Mouse (Mus musculus): ENCODE measurements around the gene Kifc1. TPM values are rescaled to one million over a fixed set of nuclear protein-coding genes. Genes with fewer than 3 reads are reported as not detected.
"Not testable (repeated sequence)": the region's sequence is repeated elsewhere in the genome, so short reads cannot be mapped to it uniquely, and the experiment has no call there.

Kifc1 gene
- polyA plus RNA-seq, 1 experiment from 2014 or later = 4.6 TPM

DNA sequence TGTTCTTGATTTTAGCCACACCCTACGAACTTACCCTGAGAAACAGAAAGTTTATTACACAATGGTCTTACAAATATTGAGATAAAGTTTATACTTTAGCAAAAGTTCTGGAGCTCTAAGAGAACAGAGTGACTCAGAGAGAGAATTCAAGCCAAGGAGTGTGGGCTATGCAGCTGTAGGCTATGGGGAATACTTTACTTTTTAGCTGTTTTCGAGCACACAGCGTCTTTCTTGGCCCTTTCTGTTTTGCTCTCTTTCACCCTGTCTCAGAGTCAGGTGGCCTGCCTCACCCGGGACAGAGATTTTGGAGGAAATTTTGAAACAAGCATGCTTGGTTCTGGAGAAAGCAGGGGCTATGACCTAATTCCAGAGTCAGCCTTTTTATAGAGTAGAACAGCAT, 7.7 kb upstream of the Kifc1 start:
- not testable (repeated sequence) for H3K4me2 ChIP-seq (ENCODE audit: low read length); H3K9me3 ChIP-seq (ENCODE audit: control insufficient read depth, low read length); H3K4me1 ChIP-seq (replicated peaks; ENCODE audit: control insufficient read depth, insufficient read depth, low read length); H3K36me3 ChIP-seq (ENCODE audit: control insufficient read depth, insufficient read depth); H3K27me3 ChIP-seq (replicated peaks; ENCODE audit: control insufficient read depth, insufficient read depth, low read length); ATAC-seq; H3K4me3 ChIP-seq (replicated peaks; ENCODE audit: low read length); H3K9ac ChIP-seq (replicated peaks; ENCODE audit: low read depth, low read length); H3K27ac ChIP-seq (ENCODE audit: low read length)
- WGBS = 87% methylated on average over 4 of the region's 4 CpGs

DNA sequence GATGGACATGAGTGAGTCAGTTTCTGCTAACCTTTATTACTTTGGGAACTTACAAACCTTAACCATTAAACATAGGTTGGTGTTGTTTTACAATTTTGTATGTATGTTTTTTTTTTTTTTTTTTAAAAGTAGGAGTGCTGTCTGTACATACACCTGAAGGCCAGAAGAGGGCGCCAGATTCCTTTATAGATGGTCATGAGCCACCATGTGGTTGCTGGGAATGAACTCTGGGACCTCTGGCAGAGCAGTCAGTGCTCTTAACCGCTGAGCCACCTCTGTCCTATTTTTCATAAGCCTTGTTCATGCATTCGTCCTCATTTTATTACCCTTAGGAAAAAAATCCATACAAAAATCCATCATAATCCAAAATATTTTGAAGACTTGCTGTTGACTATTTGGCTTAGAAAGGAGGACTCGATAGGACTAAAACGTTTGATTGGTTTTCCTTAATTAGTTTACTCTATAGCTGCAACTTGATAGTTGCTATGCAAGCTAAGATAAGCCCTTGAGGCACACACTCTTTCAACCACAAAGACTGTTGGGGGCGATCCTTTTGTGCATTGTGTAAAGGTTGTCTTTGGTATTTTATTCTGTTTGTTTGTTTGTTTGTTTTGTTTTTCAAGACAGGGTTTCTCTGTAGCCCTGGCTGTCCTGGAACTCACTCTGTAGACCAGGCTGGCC, 6.8 kb upstream of the Kifc1 start:
- Histone ChIP-seq H3K27ac (ENCODE audit: low read length) (no peak overlapping the region), H3K9me3 (ENCODE audit: control insufficient read depth, low read length) (no peaks in the 10 kb centered on the region), H3K9ac (replicated peaks; ENCODE audit: low read depth, low read length) (no peak overlapping the region), H3K27me3 (replicated peaks; ENCODE audit: control insufficient read depth, insufficient read depth, low read length) (no peaks in the 10 kb centered on the region), H3K4me3 (replicated peaks; ENCODE audit: low read length) (no peak overlapping the region), H3K4me1 (replicated peaks; ENCODE audit: control insufficient read depth, insufficient read depth, low read length) (no peaks in the 10 kb centered on the region), H3K4me2 (ENCODE audit: low read length) (no peak overlapping the region), H3K36me3 (ENCODE audit: control insufficient read depth, insufficient read depth) (no peaks in the 10 kb centered on the region)
- 43% methylated on average over 6 of the region's 6 CpGs for WGBS
- ATAC-seq = no peak

DNA sequence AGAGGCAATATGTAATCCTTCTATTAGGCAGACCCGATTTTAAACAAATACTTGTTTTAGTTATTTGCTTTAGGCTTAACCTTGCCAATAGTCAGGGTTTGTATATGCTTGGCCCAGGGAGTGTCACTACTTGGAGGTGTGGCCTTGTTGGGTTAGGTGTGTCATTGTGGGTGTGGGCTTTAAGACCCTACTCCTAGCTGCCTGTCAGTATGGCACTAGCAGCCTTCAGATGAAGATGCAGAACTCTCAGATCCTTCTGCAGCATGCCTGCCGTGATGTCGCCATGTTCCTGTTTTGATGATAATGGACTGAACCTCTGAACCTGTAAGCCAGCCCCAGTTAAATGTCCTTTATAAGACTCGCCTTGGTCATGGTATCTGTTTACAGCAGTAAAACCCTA, 2.5 kb upstream of the Kifc1 start:
- not testable (repeated sequence) for H3K9me3 ChIP-seq (ENCODE audit: control insufficient read depth, low read length); H3K4me1 ChIP-seq (replicated peaks; ENCODE audit: control insufficient read depth, insufficient read depth, low read length); H3K36me3 ChIP-seq (ENCODE audit: control insufficient read depth, insufficient read depth); ATAC-seq; H3K4me3 ChIP-seq (replicated peaks; ENCODE audit: low read length); H3K4me2 ChIP-seq (ENCODE audit: low read length); H3K27me3 ChIP-seq (replicated peaks; ENCODE audit: control insufficient read depth, insufficient read depth, low read length); H3K9ac ChIP-seq (replicated peaks; ENCODE audit: low read depth, low read length); H3K27ac ChIP-seq (ENCODE audit: low read length)
- 88% methylated on average over 4 of the region's 4 CpGs for WGBS

DNA sequence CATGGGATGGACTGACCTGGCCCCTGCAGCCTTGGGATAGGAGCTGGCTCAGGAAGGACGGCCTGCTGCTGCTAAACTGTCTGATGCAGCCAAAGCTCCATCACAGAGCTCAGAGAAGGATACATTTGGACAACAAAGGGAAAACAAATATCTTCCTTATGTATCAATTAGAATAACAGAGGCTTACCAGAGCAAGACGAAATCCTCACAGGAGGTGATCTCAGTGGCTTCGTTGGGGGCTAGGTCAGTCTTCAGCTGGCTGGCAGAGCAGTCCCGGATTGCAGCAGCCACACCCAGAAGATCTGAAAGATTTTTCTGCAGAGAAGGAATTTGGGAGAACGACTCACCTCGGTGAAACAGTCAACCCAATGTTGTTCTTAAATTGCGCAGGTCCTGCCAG, 2.0 kb upstream of the Kifc1 start:
- Histone ChIP-seq H3K9ac (replicated peaks; ENCODE audit: low read depth, low read length) (no peak overlapping the region), H3K27ac (ENCODE audit: low read length) (no peak overlapping the region), H3K4me2 (ENCODE audit: low read length) (no peak overlapping the region), H3K27me3 (replicated peaks; ENCODE audit: control insufficient read depth, insufficient read depth, low read length) (no peaks in the 10 kb centered on the region), H3K4me1 (replicated peaks; ENCODE audit: control insufficient read depth, insufficient read depth, low read length) (peaks cover 8% of the 10 kb centered on the region), H3K36me3 (ENCODE audit: control insufficient read depth, insufficient read depth) (no peaks in the 10 kb centered on the region), H3K9me3 (ENCODE audit: control insufficient read depth, low read length) (no peaks in the 10 kb centered on the region), H3K4me3 (replicated peaks; ENCODE audit: low read length) (no peak overlapping the region)
- 31% methylated on average over 7 of the region's 7 CpGs for WGBS
- no peak for ATAC-seq

DNA sequence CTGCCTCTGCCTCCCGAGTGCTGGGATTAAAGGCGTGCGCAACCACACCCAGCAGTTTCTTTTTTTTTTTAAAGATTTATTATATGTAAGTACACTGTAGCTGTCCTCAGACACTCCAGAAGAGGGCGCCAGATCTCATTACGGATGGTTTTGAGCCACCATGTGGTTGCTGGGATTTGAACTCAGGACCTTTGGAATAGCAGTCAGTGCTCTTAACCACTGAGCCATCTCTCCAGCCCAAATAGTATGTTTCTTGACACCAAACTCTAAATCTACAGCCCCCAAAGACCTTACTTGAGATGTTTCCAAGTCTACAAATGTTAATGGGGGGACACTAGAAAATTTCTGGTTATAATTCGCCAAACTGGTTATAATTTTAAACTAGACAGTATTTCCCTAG, 1.4 kb upstream of the Kifc1 start:
- H3K4me1 ChIP-seq (replicated peaks; ENCODE audit: control insufficient read depth, insufficient read depth, low read length); H3K36me3 ChIP-seq (ENCODE audit: control insufficient read depth, insufficient read depth); H3K9ac ChIP-seq (replicated peaks; ENCODE audit: low read depth, low read length); H3K27me3 ChIP-seq (replicated peaks; ENCODE audit: control insufficient read depth, insufficient read depth, low read length); H3K4me3 ChIP-seq (replicated peaks; ENCODE audit: low read length); H3K4me2 ChIP-seq (ENCODE audit: low read length); ATAC-seq; H3K27ac ChIP-seq (ENCODE audit: low read length); H3K9me3 ChIP-seq (ENCODE audit: control insufficient read depth, low read length): not testable (repeated sequence)
- 65% methylated on average over 6 of the region's 6 CpGs for WGBS

DNA sequence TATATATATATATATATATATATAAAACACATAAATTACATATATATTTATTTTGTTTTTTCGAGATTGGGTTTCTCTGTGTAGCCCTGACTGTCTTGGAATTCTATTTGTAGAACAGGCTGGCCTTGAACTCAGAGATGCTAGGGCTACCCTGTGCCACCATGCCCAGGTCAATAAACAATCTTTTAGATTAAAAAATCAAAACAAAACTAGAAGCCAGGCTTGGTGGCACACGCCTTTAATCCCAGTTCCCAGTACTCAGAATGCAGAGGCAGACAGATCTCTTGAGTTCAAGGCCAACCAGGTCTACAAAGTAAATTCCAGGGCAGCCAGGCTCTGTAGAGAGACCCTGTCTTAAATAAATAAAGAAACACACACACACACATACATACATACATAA, 896 bp upstream of the Kifc1 start:
- Histone ChIP-seq H3K4me2 (ENCODE audit: low read length) (no peak overlapping the region), H3K4me1 (replicated peaks; ENCODE audit: control insufficient read depth, insufficient read depth, low read length) (peaks cover 8% of the 10 kb centered on the region), H3K27ac (ENCODE audit: low read length) (no peak overlapping the region), H3K27me3 (replicated peaks; ENCODE audit: control insufficient read depth, insufficient read depth, low read length) (no peaks in the 10 kb centered on the region), H3K9ac (replicated peaks; ENCODE audit: low read depth, low read length) (no peak overlapping the region), H3K4me3 (replicated peaks; ENCODE audit: low read length) (no peak overlapping the region), H3K9me3 (ENCODE audit: control insufficient read depth, low read length) (no peaks in the 10 kb centered on the region), H3K36me3 (ENCODE audit: control insufficient read depth, insufficient read depth) (no peaks in the 10 kb centered on the region)
- no peak for ATAC-seq
- 67% methylated on average over 2 of the region's 2 CpGs for WGBS

DNA sequence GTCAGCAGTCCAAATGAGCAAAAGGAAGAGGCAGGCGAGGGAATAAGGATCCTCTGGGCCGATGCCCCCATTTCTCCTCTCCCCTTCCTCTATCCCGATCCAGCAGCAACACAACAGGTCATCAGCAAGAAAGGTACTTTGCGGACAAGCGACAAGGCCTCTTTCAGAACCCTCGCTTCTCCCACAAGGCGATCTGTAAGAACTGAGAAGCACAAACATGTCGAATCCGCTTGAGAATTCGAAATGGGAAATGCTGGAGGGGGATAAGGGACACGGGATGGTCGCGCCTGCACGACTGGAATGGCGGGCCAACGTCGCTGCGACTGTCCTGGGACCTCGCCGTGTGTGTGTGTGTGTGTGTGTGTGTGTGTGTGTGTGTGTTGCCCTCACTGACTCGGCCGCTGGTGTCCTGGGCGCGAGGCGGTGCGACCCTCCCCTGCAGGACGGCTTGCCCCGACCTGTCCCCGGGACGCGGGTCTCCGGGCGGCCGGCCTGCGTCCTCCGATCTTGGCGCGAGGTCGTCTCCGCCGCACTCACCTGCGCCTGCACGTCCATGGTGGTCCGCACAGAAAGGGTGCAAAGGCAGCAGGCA, 424 bp downstream of the Kifc1 start:
- peak overlapping the region; percentile 63 for H3K4me2 ChIP-seq (ENCODE audit: low read length)
- H3K36me3 ChIP-seq (ENCODE audit: control insufficient read depth, insufficient read depth); ATAC-seq; H3K9me3 ChIP-seq (ENCODE audit: control insufficient read depth, low read length); H3K4me1 ChIP-seq (replicated peaks; ENCODE audit: control insufficient read depth, insufficient read depth, low read length); H3K27ac ChIP-seq (ENCODE audit: low read length); H3K27me3 ChIP-seq (replicated peaks; ENCODE audit: control insufficient read depth, insufficient read depth, low read length): not testable (repeated sequence)
- 0% methylated on average over 40 of the region's 44 CpGs for WGBS
- peak overlapping the region; percentile 54 for H3K9ac ChIP-seq (replicated peaks; ENCODE audit: low read depth, low read length)
- peak overlapping the region; percentile 60 for H3K4me3 ChIP-seq (replicated peaks; ENCODE audit: low read length)

DNA sequence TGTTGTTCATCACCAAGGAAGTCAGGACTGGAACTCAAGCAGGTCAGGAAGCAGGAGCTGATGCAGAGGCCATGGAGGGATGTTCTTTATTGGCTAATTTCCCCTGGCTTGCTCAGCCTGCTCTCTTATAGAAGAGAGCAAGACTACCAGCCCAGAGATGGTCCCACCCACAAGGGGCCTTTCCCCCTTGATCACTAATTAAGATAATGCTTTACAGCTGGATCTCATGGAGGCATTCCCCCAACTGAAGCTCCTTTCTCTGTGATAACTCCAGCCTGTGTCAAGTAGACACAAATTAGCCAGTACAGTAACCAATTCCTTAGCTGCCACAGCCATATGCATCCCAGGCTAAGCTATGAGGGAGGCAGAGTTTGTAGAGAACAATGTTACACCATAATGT, 2.2 kb downstream of the Kifc1 start:
- not testable (repeated sequence) for H3K9me3 ChIP-seq (ENCODE audit: control insufficient read depth, low read length); H3K4me2 ChIP-seq (ENCODE audit: low read length); H3K4me3 ChIP-seq (replicated peaks; ENCODE audit: low read length); H3K36me3 ChIP-seq (ENCODE audit: control insufficient read depth, insufficient read depth); H3K9ac ChIP-seq (replicated peaks; ENCODE audit: low read depth, low read length); H3K4me1 ChIP-seq (replicated peaks; ENCODE audit: control insufficient read depth, insufficient read depth, low read length); ATAC-seq; H3K27me3 ChIP-seq (replicated peaks; ENCODE audit: control insufficient read depth, insufficient read depth, low read length); H3K27ac ChIP-seq (ENCODE audit: low read length)

DNA sequence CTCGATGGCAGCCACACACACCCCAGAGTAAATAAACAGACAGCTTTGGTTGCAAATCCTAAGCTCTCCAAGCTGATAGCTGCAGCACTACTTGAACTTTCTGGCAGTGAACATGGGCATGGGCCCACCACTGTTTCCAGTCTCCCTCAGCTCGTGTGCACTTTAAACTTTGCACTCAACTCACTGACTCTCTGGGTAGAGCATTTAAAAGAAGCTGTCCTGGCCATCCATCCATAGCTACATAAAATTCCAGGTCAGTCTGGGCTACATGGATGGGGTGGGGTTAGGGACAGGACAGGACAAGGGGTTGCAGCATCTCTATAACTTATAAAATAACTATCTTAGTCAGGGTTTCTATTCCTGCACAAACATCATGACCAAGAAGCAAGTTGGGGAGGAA, 2.7 kb downstream of the Kifc1 start:
- not testable (repeated sequence) for H3K9ac ChIP-seq (replicated peaks; ENCODE audit: low read depth, low read length); H3K4me1 ChIP-seq (replicated peaks; ENCODE audit: control insufficient read depth, insufficient read depth, low read length); H3K27ac ChIP-seq (ENCODE audit: low read length); H3K4me3 ChIP-seq (replicated peaks; ENCODE audit: low read length); H3K27me3 ChIP-seq (replicated peaks; ENCODE audit: control insufficient read depth, insufficient read depth, low read length); H3K9me3 ChIP-seq (ENCODE audit: control insufficient read depth, low read length); ATAC-seq; H3K4me2 ChIP-seq (ENCODE audit: low read length); H3K36me3 ChIP-seq (ENCODE audit: control insufficient read depth, insufficient read depth)
- WGBS = 74% methylated on average over 2 of the region's 2 CpGs

DNA sequence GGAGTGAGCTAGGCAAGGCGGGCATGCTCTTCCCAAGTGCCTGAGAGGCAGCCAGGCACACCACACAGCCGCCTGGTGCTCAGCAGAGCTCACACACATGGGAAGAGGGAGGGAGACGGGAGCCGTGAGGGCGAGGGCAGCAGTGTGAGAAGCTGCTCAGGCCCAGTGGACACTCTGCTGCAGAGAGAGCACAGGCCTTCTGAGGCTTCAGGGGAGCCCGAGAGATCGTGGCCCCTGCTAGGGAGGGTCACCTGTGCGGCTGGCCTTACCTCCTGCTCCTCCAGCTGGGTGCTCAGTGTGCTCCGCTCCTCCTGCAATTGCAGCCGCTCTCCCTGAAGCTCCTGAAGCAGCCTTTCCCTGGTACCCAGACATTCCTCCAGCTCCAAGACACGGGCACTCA, 6.1 kb downstream of the Kifc1 start:
- H3K36me3 ChIP-seq (ENCODE audit: control insufficient read depth, insufficient read depth); H3K9ac ChIP-seq (replicated peaks; ENCODE audit: low read depth, low read length); H3K4me3 ChIP-seq (replicated peaks; ENCODE audit: low read length); H3K27me3 ChIP-seq (replicated peaks; ENCODE audit: control insufficient read depth, insufficient read depth, low read length); H3K27ac ChIP-seq (ENCODE audit: low read length); H3K4me2 ChIP-seq (ENCODE audit: low read length); ATAC-seq; H3K4me1 ChIP-seq (replicated peaks; ENCODE audit: control insufficient read depth, insufficient read depth, low read length); H3K9me3 ChIP-seq (ENCODE audit: control insufficient read depth, low read length): not testable (repeated sequence)
- 92% methylated on average over 9 of the region's 11 CpGs for WGBS

Measured in forebrain, embryonic 16.5 days (tissue).